Mouse (Mus musculus): Measurements from ENCODE around the gene Immp2l. TPM values are rescaled to one million over a fixed set of nuclear protein-coding genes. Genes with fewer than 3 reads are reported as not detected.

Gene Immp2l
- polyA plus RNA-seq, 2 experiments = 6.9 to 10.6 TPM

DNA sequence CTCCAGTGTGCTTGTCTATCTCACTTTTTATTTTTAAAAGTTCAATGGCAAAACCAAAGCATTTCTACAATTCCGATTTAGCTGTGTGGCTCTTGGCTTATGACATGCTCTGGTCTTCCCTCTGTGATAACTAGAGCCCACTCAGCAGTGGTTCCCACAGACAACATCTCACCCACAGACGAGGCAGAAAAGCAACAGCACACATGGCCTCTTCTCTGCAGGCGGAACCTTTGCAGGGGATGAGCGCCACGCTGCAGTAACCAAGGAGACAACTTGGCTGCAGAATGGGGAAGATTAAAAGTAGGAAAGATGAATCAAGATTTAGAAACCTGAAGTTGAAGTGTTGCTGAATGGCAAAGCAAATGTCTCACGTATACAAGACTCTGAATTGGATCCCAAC, 597.5 kb downstream of the Immp2l start:
- Histone ChIP-seq H3K9me3 (ENCODE audit: control insufficient read depth, low read length) (no peaks in the 10 kb centered on the region), H3K4me2 (replicated peaks; ENCODE audit: low read depth, low read length, severe bottlenecking) (no peak overlapping the region), H3K4me3 (replicated peaks; ENCODE audit: low read length) (no peak overlapping the region), H3K36me3 (ENCODE audit: control insufficient read depth, insufficient read depth, low read length) (no peaks in the 10 kb centered on the region), H3K27me3 (ENCODE audit: control insufficient read depth, insufficient read depth, low read length) (no peaks in the 10 kb centered on the region), H3K9ac (ENCODE audit: low read depth, low read length, severe bottlenecking) (no peak overlapping the region), H3K27ac (replicated peaks; ENCODE audit: low read depth, low read length) (no peak overlapping the region), H3K4me1 (ENCODE audit: control insufficient read depth, insufficient read depth, low read length) (no peaks in the 10 kb centered on the region)
- no peak for ATAC-seq (ENCODE audit: low FRiP score, low read depth)
- DNase-seq (ENCODE audit: low spot score) = no peak
- no peak for TF ChIP-seq POLR2A (IDR thresholded peaks at IDR 0.05; ENCODE audit: borderline replicate concordance, extremely low read depth, insufficient read depth, insufficient read length)
- WGBS = 90% methylated on average over 6 of the region's 6 CpGs

DNA sequence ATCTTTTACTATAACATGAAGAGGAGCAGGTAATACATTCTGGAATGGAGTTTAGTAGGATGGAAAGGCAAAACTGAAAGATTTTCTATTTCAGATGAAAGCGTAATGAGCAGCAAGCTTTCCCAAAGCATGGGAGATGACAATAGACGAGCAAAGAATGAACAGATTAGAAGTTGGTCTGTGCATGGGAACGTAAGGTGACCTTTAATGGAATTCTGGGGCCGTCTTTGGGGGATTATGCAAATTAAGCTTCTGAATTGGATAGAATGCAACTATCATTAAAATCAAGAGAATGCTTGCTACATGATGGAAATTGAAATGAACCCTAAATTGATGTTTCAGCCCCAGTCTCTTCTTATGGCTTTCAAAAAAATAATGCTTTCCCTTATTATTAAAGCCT, 619.4 kb downstream of the Immp2l start:
- Histone ChIP-seq H3K27ac (replicated peaks; ENCODE audit: low read depth, low read length) (no peak overlapping the region), H3K36me3 (ENCODE audit: control insufficient read depth, insufficient read depth, low read length) (no peaks in the 10 kb centered on the region), H3K4me1 (ENCODE audit: control insufficient read depth, insufficient read depth, low read length) (no peaks in the 10 kb centered on the region), H3K27me3 (ENCODE audit: control insufficient read depth, insufficient read depth, low read length) (no peaks in the 10 kb centered on the region), H3K9me3 (ENCODE audit: control insufficient read depth, low read length) (no peaks in the 10 kb centered on the region), H3K4me3 (replicated peaks; ENCODE audit: low read length) (no peak overlapping the region), H3K4me2 (replicated peaks; ENCODE audit: low read depth, low read length, severe bottlenecking) (no peak overlapping the region), H3K9ac (ENCODE audit: low read depth, low read length, severe bottlenecking) (no peak overlapping the region)
- ATAC-seq (ENCODE audit: low FRiP score, low read depth) (no peak), DNase-seq (ENCODE audit: low spot score) (no peak)
- TF ChIP-seq POLR2A (IDR thresholded peaks at IDR 0.05; ENCODE audit: borderline replicate concordance, extremely low read depth, insufficient read depth, insufficient read length) = no peak
- WGBS = 70% methylated on average over 4 of the region's 4 CpGs

DNA sequence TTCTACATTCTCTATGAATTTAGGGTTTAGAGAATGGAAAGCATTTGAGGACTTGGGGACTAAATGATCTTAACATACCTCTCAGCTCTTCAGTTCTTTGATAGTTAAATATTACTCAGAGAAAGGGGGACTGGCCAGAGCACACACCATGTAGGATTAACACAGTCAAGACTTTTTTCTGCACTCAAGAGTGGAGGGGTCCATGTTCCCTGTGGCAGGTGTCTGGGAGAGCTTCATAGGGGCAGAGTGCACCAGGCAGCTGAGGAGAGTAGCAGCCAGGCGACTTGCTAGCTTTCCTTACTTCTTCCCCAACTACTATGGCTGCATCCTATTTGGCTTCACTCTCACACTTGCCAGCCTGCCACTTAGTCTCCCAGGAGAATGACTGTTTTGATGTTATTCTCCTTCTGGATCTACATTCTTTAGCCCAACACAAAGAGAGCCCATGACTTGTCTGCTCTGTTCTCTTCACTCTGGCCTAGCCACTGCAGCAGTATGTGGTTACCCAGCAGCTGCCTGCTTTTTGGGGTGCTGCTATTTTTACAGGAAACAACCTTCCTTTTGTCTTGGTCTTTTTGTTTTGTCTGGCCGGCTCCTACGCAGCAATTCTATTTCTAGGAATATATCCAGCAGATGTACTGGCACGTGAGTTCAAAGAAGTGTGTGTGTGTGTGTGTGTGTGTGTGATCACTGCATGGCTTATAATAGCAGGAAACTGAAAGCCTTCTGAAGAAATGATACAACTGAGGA, 621.1 kb downstream of the Immp2l start:
- Histone ChIP-seq H3K9me3 (ENCODE audit: control insufficient read depth, low read length) (no peaks in the 10 kb centered on the region), H3K27ac (replicated peaks; ENCODE audit: low read depth, low read length) (no peak overlapping the region), H3K36me3 (ENCODE audit: control insufficient read depth, insufficient read depth, low read length) (no peaks in the 10 kb centered on the region), H3K27me3 (ENCODE audit: control insufficient read depth, insufficient read depth, low read length) (no peaks in the 10 kb centered on the region), H3K4me2 (replicated peaks; ENCODE audit: low read depth, low read length, severe bottlenecking) (no peak overlapping the region), H3K4me3 (replicated peaks; ENCODE audit: low read length) (no peak overlapping the region), H3K9ac (ENCODE audit: low read depth, low read length, severe bottlenecking) (no peak overlapping the region), H3K4me1 (ENCODE audit: control insufficient read depth, insufficient read depth, low read length) (no peaks in the 10 kb centered on the region)
- DNase-seq (ENCODE audit: low spot score) = no peak
- ATAC-seq (ENCODE audit: low FRiP score, low read depth) = no peak; the same call in 1 of the 2 replicates
- 71% methylated on average over 4 of the region's 4 CpGs for WGBS
- no peak for TF ChIP-seq POLR2A (IDR thresholded peaks at IDR 0.05; ENCODE audit: borderline replicate concordance, extremely low read depth, insufficient read depth, insufficient read length)

DNA sequence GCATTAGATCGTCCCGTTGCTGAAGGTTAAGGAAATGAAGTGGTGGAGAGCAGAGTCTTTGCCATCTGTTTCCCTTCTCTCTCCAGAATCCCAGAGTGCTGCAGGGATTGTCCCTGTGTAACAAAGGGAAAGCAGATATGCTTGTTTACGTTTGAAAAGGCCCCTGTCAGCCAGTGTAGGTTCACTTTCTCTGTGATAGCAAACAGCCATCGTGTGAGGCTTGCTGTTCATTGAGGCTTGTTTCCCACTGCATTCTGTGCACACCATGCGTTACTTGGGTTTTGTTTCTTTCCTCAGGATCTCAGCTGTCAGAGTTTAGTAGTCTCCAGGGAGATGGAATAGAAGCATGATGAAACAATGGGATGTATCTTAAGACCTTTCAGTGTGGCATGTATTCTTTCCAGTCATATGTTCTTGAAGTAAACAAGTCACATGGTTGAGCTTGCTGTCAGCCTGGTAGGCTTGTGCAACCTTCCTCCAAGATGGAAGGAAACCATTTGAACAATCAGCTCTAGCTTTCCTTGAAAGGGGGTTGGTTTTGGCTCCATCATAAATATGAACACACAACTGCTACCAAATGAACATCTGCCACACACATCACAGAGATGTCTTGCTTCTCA, 623.2 kb downstream of the Immp2l start:
- WGBS = 34% methylated on average over 5 of the region's 5 CpGs

DNA sequence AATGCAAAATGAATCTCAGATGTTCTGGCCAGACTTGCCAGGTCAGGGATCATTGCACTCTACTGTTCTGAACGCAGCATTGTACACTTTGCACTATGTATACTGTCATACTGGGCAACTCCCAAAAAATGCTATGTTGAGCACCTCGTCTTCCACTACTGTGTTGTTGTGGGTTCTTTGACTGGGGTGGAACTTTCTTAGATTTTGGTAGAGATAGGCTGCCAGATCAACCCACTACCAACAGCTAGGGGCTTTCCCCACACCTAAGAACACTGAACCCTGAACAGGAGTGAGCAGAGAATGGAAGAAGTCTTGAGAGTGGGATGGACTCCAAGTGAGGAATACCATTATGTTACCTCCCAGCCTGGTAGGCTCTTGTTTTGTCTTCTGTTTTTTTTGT, 623.8 kb downstream of the Immp2l start:
- TF ChIP-seq POLR2A (IDR thresholded peaks at IDR 0.05; ENCODE audit: borderline replicate concordance, extremely low read depth, insufficient read depth, insufficient read length) = no peak
- no peaks in the 10 kb centered on the region for H3K36me3 ChIP-seq (ENCODE audit: control insufficient read depth, insufficient read depth, low read length)
- H3K9me3 ChIP-seq (ENCODE audit: control insufficient read depth, low read length) = no peaks in the 10 kb centered on the region
- H3K9ac ChIP-seq (ENCODE audit: low read depth, low read length, severe bottlenecking) = no peak overlapping the region
- 81% methylated on average over 2 of the region's 2 CpGs for WGBS
- H3K4me3 ChIP-seq (replicated peaks; ENCODE audit: low read length) = no peak overlapping the region
- no peak overlapping the region for H3K27ac ChIP-seq (replicated peaks; ENCODE audit: low read depth, low read length)
- no peaks in the 10 kb centered on the region for H3K27me3 ChIP-seq (ENCODE audit: control insufficient read depth, insufficient read depth, low read length)
- DNase-seq (ENCODE audit: low spot score) (no peak), ATAC-seq (ENCODE audit: low FRiP score, low read depth) (no peak)
- no peak overlapping the region for H3K4me2 ChIP-seq (replicated peaks; ENCODE audit: low read depth, low read length, severe bottlenecking)
- no peaks in the 10 kb centered on the region for H3K4me1 ChIP-seq (ENCODE audit: control insufficient read depth, insufficient read depth, low read length)

More for the DNA sequence above, 623.2 kb downstream of the Immp2l start:
- no peaks in the 10 kb centered on the region for H3K4me1 ChIP-seq (ENCODE audit: control insufficient read depth, insufficient read depth, low read length)
- no peaks in the 10 kb centered on the region for H3K27me3 ChIP-seq (ENCODE audit: control insufficient read depth, insufficient read depth, low read length)
- H3K4me2 ChIP-seq (replicated peaks; ENCODE audit: low read depth, low read length, severe bottlenecking) = no peak overlapping the region
- no peak for TF ChIP-seq POLR2A (IDR thresholded peaks at IDR 0.05; ENCODE audit: borderline replicate concordance, extremely low read depth, insufficient read depth, insufficient read length)
- H3K27ac ChIP-seq (replicated peaks; ENCODE audit: low read depth, low read length) = no peak overlapping the region
- DNase-seq (ENCODE audit: low spot score) = no peak
- ATAC-seq (ENCODE audit: low FRiP score, low read depth) = no peak; the same call in 1 of the 2 replicates
- no peaks in the 10 kb centered on the region for H3K9me3 ChIP-seq (ENCODE audit: control insufficient read depth, low read length)
- H3K9ac ChIP-seq (ENCODE audit: low read depth, low read length, severe bottlenecking) = no peak overlapping the region
- no peaks in the 10 kb centered on the region for H3K36me3 ChIP-seq (ENCODE audit: control insufficient read depth, insufficient read depth, low read length)
- no peak overlapping the region for H3K4me3 ChIP-seq (replicated peaks; ENCODE audit: low read length)

Data from limb, embryonic 14.5 days (tissue).